Mouse (Mus musculus) kidney, postnatal 10 days (tissue): ENCODE measurements at regions not wholly inside any gene's neighbourhood (a gene's known extent, or its start where the extent isn't known, plus 50 kb on each side); places are given as distances from the start of the nearest gene placed in this dataset.

Experiments used
- DNase-seq: peaks from one replicate; pipeline ENCODE4 v3.0.0; 2021; ENCODE audit warnings: mixed read lengths

DNA sequence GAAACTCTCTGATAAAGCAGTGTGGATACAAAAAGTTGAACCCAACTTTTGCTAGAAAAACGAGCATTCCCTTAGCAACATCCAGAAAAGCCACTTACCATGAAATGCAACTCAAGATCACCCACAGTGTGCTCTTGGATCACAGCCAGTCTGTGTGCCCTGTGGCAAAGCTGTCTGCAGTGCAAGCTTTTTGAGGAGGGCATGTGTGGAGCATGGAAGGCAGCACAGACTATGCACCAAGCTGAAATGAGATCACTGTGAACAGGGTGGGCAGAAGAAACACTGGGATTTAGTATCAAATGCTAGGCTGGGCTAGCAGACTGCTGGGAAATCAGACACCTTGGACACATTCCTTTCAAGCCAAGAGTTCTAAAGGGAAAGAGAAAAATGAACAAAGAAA, 162.4 kb downstream of the Sim1 start:
- DNase-seq = peak; percentile 4

DNA sequence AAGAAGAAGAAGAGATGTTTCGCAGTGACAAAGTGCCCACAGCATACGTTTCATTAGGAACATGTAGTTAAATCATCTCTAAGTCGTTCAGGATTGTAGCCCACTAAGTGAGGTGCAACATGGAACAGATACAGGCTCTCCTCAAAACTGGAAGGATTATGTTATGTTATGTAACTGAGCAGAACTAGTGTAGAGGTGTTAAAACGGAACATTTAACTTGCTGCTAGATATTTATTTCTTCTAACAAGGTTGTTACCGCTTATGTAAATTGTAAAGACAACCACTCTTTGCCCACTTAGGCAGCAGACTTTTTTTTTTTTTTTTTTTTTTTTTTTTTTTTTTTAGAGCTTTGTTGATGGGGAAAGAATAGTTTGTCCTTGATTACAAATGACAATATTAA, 163.8 kb downstream of the Sim1 start:
- DNase-seq = no peak

DNA sequence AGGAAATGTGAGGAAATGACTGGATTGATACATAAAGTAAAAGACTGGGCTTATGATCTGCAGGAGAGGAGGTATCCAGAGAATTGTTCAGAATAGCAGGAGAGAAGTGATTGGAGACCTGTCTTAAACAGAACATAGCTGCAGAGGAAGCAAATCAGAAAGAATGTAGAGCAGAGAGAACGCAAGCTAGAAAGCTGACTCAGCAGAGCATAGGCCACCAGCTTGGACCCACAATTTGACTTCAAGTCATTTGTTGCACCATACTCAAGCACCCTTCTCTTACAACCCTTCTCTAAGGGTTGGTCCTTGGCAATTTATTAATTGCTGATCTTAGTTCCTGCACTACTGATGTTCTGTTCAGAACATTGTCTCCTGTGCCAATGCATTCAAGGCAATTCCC, 207.0 kb downstream of the Sim1 start:
- no peak for DNase-seq

DNA sequence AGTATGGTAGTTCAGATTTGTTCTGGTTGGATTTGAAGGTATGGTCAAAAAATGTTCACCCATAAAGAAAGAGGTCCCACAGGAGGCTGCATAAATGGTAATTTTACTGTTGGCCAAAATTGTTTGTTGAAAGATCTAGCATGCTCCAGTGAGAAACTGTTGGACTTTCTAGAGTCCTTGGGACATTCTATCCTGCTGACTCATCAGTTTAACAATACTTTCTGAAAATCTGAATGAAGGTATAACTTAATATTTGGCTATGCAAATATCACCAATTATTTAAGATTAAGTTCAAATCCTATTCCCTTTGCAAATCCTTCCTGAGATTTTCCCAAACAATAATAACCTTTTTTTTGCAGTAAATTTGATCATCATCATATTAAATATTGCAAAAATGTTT, 257.3 kb downstream of the Sim1 start:
- DNase-seq = no peak

DNA sequence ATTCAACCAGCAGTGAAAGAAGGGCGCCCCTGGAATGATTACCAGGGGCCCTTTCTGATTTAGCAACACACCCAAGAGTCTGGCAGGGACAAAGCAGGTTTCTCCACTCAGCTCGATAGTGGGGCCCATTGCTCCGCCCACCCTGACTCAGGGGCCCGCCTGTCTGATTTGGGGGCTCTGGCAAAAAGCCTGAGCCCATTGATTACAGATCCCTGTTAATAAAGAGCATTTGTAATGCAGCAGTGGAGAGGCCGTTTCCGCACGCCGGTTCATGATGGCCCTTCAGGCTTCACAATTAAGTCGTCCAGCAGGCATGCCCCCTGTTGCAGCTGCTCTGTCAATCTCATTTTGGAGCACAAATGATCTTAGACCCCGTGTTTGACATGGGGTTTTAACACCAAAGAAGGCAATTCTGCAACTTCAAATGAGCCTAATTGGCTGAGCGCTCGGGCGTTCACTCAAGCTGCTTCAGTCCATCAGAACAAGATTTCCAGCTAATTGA, 259.0 kb downstream of the Sim1 start:
- DNase-seq = no peak

DNA sequence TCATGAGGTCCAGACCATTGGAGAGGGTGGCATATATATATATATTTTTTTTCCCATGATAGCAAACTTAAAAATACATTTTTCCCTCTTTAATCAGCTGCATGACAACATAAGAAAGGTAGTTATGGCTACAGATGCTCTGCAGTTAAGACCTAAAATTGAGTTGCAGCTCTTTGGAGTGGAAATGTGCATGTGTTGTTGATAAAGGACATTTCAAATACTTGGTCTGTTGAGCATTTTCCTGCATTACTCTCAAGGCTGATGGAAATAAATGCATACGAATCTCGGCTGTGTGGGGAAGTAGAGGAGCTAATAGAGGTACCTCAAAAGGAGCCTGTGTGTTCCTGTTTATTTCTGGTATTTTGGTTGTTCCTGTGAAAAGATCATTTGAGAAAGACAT, 259.5 kb downstream of the Sim1 start:
- no peak for DNase-seq

DNA sequence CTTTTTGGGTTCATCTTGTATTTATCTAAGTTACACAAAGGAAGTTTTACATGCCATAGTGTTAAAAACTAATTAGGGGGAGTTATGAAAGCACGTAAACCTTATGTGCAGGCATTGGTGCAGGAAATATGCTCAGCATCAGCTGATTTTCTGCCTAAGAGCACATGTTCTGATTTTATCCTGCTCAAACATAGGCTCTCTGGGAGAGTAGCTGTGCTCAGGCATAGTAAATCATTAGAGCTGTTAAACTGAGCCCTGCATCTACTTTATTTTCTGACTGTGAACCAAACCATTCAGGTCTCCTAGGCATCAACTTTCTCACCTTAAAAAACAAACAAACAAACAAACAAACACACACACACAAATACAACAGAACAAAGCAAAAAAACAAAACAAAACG, 260.2 kb downstream of the Sim1 start:
- no peak for DNase-seq

DNA sequence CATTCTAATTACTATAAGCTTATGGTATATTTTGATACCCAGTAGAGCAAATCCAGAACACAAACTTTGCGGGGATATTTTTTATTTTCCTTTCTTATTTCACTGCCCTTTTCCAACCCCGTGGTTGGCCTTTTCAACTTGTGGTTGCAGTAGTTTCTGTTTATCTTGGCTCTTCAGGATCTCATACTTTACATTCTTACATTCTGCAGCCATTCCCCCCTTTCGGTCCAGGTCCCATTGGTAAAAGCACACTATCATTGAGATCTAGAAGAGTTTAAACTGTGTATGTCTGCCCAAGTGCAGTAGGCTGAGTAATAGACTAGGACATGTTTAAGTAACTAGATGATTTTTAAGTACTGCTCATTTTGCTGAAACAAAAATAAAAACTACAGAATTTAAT, 279.1 kb downstream of the Sim1 start:
- DNase-seq = no peak

DNA sequence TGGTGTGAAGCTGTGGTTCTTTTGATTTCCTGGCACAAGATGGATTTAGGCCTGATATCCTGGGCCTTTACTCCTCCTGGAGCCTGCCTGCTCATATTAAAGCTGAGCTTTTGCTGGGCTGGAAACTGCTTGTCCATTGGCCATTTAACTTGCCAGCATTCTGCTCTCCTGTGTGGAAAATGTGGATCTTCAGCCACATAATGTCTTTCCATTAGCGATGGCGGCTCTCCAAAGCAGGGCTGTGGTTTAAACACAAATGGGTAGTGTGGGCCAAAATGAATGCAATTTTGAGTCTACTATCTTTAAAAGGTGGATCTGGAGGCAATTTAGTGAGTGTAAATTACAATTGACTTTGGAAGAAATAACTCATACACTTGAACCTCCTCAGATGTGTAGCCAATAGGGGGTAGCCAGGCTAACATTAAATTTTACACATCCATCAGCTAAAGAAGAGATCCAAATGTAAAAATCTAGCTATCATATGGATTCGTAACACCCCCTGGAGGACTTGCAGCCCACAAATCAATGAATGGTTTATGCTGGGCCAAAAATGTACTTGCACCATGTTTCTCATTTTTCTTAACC, 281.5 kb downstream of the Sim1 start:
- no peak for DNase-seq

DNA sequence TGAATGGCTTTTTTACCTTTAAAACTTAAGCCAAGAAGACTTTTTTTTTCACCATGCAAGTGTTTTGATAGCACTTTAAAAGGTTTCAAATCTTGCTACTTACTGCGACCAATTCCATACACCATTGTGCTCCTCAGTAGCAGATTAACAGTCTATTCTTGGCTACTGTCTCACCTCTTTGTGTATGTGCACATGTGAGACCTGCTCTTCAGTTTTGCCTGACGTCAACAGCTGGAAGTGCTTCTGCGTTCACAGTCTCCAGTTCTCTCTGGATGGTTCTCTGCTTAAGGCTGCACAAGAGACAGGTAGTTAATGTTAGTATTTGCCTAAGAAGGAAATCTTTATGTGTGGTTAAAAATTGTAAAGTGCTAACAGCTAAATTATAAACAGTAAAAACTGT, 282.1 kb downstream of the Sim1 start:
- no peak for DNase-seq

DNA sequence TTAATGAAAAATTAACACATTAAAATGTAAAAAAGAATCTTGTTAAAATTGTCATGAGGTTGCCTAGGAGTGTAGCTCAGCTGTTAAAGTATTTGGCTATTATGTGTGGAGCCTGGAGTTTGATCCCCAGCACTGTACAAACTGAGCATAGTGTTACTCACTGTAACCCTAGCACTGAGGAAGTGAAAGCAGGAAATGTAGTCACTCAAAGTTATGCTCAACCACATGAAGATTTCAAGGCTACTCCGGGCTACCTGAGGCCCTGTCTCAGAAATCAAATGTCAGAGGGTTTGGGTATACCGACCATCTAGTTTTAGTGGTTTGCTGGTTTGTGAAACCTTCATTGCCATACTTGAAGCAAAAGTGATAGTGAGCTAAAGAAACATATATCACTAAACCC, 287.2 kb downstream of the Sim1 start:
- no peak for DNase-seq

DNA sequence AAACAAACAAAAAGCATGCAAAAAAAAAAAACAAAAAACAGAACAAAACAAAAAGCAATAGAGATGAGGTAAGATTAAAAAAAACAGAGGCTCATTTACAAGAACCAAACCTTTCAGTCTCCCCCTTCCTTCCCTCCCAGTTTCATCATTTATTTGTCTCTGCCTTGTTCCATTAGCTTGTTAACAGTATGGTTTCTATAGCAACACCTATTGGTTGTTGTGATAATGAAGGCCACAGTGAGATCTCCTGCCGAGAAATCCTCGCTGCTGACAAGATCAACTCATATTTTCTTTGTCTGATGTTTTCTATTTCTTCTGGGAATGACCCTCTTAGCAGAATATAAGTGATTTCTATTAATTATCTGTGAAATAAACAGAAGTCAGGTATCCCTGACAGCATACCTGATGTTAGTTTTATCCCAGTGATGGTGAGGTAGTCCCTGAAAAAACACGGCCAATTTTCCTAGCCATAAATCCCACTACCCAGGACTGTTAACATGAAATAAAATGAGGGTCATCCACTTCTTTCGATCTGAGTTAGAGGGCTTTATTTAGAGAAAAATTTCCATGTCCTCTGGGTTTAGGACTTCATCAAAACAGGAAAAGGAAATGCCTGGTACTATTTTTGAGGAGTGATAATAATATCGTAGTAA, 288.9 kb upstream of the Gm49339 start:
- no peak for DNase-seq

DNA sequence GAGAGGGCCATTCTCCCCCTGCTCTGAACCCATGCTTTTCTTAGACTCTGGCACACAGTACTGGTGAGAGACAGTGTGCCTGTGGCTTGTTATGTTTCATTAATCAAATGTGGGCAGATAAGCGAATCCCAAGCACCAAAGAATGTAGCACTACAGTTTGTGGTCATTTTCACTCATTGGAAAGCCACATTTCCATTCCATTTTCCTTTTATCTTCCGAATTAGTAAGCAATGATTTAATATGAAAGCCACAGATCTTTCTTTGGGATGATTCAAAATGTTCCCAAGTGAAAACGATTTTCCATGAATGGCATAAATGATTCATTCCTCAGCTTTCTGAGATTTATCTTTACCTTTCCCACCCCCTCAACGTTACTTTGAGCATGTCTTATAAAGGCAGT, 260.9 kb upstream of the Gm49339 start:
- DNase-seq = no peak

DNA sequence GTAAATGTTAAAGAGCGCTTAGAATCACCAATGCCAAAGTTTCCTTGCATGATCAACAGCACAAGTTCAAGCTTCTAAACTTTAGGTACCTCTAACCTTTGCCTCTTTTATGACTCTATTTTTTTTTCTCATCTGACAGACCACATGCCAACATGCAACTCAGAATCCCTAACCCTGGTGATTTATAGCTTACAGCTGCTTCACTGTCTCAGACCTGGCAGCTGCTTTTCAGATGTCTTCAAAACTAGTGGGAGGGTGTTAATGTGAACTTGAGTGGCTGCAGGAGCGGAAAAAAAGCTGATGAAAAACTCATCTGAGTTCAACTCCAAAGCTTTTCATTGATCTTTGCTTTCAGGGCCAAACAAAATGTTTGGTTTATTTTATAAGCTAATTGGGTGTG, 246.8 kb upstream of the Gm49339 start:
- no peak for DNase-seq

DNA sequence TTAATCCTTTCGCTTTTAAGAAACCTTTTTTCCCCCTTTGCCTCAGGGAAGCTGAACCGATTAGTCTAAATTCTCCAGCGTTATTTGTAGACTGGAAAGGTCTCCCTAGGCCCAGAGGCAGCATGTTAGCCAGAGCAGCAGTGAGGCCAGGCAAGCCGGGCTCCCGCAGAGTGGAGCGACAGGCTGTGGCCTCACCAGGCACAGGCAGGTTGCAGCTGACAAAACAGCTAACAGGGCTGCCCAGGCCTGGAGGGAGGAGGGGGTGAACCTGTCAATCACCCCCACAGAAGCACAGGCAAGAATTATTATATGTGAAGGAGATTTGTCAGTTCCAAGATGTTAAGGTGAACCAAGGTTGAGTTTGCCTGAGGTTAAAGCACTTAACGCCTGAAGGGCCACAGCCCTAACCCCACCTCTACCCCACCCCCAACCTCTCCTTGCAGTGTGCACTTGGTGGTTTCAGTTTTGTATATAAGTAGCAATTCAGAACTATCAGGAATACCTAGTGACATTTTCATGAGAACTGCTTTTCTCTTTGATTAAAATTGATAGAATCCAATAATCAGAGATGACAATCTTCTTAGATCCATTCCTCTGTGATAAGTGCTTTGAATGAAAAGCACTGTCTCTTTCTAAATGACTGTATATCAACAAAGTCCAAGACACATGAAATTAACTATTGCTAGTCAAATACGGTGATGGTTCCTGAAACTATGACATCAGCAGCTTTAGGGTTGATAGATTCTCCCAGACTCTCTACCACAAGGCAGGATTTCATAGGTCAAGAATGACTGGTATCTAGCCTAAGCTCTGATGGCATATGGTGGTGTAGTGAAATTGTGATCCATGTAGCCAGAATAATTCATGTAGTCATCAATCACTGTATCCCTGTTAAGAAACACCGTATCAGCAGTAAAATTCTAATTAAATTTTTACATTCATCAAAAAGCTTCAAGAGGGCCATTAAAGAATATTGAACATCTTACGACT, 244.5 kb upstream of the Gm49339 start:
- peak; percentile 15 for DNase-seq

DNA sequence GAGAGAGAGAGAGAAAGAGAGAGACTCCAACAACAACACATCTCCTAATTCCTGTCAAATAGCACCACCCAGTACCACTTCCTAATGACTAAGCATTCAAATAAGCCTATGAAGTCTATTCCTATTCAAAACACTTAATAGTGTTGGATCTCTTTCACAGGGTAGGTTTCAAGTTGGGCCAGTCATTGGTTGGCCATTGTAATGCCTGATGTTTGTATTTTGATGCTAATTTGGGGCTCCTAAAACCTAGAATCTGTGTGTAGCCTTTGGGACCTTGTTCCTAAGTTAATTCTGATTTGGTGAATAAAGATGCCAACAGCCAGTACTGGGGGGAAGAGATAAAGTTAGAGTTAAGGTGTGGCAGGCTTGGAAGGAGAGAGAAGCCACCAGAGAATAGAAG, 242.3 kb upstream of the Gm49339 start:
- no peak for DNase-seq

DNA sequence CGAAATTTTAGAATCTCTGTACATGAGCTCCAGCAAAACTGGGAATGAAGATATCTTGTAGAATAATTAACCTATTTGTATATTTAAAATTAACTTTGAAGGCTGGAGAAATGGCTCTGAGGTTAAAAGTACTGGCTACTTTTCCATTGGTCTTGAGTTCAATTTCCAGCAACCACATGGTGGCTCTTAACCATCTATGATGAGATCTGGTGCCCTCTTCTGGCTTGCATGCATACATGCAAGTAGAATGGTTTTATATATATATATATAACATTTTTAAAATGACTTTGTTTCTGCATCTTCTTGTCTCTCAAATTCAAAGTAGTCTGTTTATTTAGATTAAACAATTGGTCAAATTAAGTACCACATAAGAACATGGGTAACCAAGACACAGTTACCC, 227.0 kb upstream of the Gm49339 start:
- DNase-seq = no peak

DNA sequence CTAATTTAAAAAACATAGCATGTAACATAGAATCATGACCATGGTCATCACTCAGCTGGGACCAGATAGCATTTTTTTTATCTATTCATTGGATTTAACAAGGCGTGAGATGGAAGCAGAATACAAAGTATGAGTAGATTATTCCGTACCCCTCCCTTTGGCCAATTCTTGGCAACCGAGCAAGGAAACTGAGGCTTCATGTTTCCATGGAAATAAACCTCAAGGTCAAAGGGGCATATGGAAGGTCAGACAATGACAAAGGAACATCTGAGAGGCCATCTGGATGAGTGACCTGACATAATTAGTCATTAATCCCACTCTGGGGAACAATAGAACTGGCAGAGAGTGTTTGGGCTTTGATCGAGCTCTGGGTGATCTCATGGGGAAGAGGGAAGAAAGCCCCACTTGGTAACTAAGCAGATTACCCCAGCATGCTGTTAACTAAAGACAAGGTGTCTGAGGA, 222.8 kb upstream of the Gm49339 start:
- DNase-seq = no peak

DNA sequence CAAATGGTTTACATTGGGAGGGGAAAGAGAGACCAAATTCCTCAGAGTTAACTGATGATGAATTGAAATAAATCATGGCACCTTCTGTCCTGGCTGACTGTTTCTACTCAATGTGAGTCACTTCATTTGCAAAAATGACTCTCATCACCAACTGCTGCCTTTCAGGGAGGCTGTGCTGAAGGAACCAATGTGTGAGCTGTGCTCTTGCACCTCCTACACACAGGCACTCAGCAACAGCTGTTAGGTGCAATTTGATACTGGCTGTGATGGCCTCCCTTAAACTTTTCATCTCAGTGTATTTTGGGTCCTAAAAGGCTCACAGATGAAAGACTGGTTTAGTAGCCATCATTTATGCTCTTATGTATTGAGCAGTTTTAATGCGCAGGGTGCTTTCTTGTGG, 209.0 kb upstream of the Gm49339 start:
- no peak for DNase-seq

DNA sequence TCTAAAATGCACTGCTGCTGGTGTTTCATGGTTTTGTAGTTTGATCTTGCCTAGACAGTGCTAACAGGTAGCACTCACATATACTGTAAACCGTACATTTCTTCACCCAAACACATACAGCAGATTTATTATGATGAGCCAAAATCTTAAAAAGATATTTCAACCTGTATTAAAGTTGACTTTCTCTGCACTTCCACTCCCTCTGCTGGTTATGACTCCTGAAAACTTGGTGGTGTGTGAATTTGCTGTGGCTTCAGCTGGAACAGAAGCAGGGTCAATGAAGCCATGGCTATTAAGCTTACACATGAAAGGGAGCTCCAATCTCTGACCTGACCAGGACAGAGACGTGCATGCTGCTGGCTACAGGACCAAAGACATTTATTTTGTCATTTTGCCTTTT, 202.2 kb upstream of the Gm49339 start:
- no peak for DNase-seq

DNA sequence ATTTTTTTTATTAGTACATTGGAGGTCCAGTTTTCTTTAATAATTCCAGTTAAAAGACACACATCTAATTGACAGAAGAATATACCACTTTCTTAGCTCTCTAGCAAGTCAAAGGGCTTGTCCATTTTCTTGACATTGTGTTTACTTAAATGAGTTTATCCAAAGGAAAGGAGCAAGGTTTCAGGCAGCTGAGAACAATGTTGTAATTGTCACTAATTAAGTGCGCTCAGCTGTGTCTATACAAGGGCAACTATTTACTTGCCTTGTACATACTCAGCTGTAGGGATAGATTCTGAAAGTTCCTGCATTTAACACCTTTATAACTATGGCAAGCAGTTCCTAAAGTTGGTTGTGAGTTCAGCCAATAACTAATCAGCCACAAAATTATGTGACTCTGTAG, 198.0 kb upstream of the Gm49339 start:
- DNase-seq = no peak

DNA sequence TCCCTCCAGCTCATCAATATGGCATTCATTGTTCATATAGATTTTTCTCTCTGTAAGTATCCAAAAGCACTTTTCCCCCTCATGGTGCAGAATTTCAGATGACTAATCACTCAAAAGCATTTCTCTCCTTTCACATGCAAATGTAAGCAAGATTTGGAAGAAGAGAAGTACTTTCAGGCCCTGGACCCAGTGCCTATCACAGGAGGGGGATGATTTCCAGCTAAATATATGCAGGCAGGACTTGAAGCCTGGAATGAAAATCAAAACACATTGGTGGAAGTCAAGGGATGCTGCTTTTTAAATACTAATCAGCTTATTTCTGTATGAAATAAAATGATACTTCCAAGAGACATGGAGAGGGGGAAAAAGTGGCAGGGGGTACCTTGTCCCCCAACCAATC, 195.9 kb upstream of the Gm49339 start:
- no peak for DNase-seq

DNA sequence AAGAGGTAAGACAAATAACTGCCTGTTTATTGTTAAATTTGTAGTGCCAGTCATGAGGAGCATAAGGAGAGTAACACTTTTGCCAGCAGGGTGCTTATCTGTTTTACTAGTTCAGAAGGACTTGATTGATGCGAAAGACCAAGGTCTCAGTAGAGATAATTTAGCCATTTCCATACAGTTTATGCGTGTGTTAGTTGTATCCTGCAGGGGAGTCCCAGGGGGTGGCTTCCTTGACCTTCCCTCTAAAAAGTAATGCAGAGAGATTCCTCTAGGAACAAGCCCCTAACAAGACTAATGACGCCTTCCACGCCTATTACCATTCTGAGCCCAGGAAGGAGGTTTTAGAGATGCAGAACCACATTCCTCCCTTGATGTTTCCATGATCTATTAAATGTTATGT, 192.6 kb upstream of the Gm49339 start:
- no peak for DNase-seq
